Mouse (Mus musculus) lung, postnatal 0 days (tissue): ENCODE measurements at regions not wholly inside any gene's neighbourhood (a gene's known extent, or its start where the extent isn't known, plus 50 kb on each side); places are given as distances from the start of the nearest gene placed in this dataset.

Experiments used
- CTCF ChIP-seq: IDR thresholded peaks from 2 replicates; pipeline ENCODE4 v1.5.1; 2016; ENCODE audit warnings: antibody characterized with exemption, mild to moderate bottlenecking
- EP300 ChIP-seq: IDR thresholded peaks from 2 replicates; pipeline ENCODE4 v1.6.1; 2016; ENCODE audit warnings: antibody characterized with exemption, mild to moderate bottlenecking, control low read depth

GRCm38 (mm10) chr8:88024496-88024895, 65.1 kb upstream of the Zfp423 start:
- TF ChIP-seq CTCF: no peak
- TF ChIP-seq EP300: no peak
